Mouse (Mus musculus): ENCODE results near the gene Ttll6.

Ttll6 gene

GRCm38 (mm10) chr11:96194961-96195640 lies 61.5 kb downstream of the Ttll6 start:
- no peak for DNase-seq (ENCODE audit: low spot score)

GRCm38 (mm10) chr11:96195769-96196280 lies 62.2 kb downstream of the Ttll6 start:
- DNase-seq (ENCODE audit: low spot score) = no peak

GRCm38 (mm10) chr11:96198642-96199041 lies 65.1 kb downstream of the Ttll6 start:
- no peak for DNase-seq (ENCODE audit: low spot score)

GRCm38 (mm10) chr11:96199181-96200086 lies 65.8 kb downstream of the Ttll6 start:
- DNase-seq (ENCODE audit: low spot score) = no peak

- no peak for DNase-seq (ENCODE audit: low spot score)
Measured at GRCm38 (mm10) chr11:96200183-96200655, 66.6 kb downstream of the Ttll6 start.

- DNase-seq (ENCODE audit: low spot score) = no peak
Measured at GRCm38 (mm10) chr11:96201741-96202140, 68.2 kb downstream of the Ttll6 start.

GRCm38 (mm10) chr11:96202401-96203081 lies 69.0 kb downstream of the Ttll6 start:
- no peak for DNase-seq (ENCODE audit: low spot score)

- no peak for DNase-seq (ENCODE audit: low spot score)
Measured at GRCm38 (mm10) chr11:96203182-96203788, 69.7 kb downstream of the Ttll6 start.

GRCm38 (mm10) chr11:96203789-96204186 lies 70.2 kb downstream of the Ttll6 start:
- DNase-seq (ENCODE audit: low spot score) = no peak

GRCm38 (mm10) chr11:96204351-96204750 lies 70.8 kb downstream of the Ttll6 start:
- no peak for DNase-seq (ENCODE audit: low spot score)

GRCm38 (mm10) chr11:96205426-96206131 lies 72.0 kb downstream of the Ttll6 start:
- no peak for DNase-seq (ENCODE audit: low spot score)
